Mouse (Mus musculus) limb, embryonic 11.5 days (tissue): Measurements from ENCODE around the gene Sox15. TPM values are rescaled to one million over a fixed set of nuclear protein-coding genes. Genes with fewer than 3 reads are reported as not detected.

Experiments used
- ATAC-seq: fragments of 200-750 bp; cut with Nextera tagmentation; 2 replicates; pipeline ENCODE4 v1.8.0; 2017; ENCODE audit warnings: low read depth; ENCODE audit not compliant: insufficient number of reproducible peaks, low FRiP score, low TSS enrichment
- DNase-seq: peaks from one replicate; pipeline ENCODE4 v3.0.0-alpha.2; 2015; ENCODE audit warnings: low spot score
- H3K27ac ChIP-seq: fragments of 300-500 bp; sonication (generic); replicated peaks from 2 replicates; pipeline ENCODE4 v1.5.1; 2014; ENCODE audit warnings: low read depth, mild to moderate bottlenecking, low read length
- H3K27me3 ChIP-seq: fragments of 300-500 bp; sonication (generic); 2 replicates; pipeline ENCODE4 v1.6.1; 2014; ENCODE audit warnings: mild to moderate bottlenecking, low read length, mixed read lengths; ENCODE audit not compliant: control insufficient read depth, insufficient read depth
- H3K36me3 ChIP-seq: fragments of 300-500 bp; sonication (generic); 2 replicates; pipeline ENCODE4 v1.6.1; 2014; ENCODE audit warnings: mild to moderate bottlenecking, low read length, moderate library complexity, mixed read lengths; ENCODE audit not compliant: control insufficient read depth, insufficient read depth
- H3K4me1 ChIP-seq: fragments of 300-500 bp; sonication (generic); 2 replicates; pipeline ENCODE4 v1.6.1; 2014; ENCODE audit warnings: low read length, mixed read lengths; ENCODE audit not compliant: control insufficient read depth, insufficient read depth
- H3K4me2 ChIP-seq: fragments of 300-500 bp; sonication (generic); 2 replicates; pipeline ENCODE4 v1.6.1; 2014; ENCODE audit warnings: low read depth, mild to moderate bottlenecking, moderate library complexity; ENCODE audit not compliant: severe bottlenecking
- H3K4me3 ChIP-seq: fragments of 300-500 bp; sonication (generic); 2 replicates; pipeline ENCODE4 v1.5.1; 2014; ENCODE audit warnings: low read depth, low read length
- H3K9ac ChIP-seq: fragments of 300-500 bp; sonication (generic); 2 replicates; pipeline ENCODE4 v1.6.1; 2014; ENCODE audit warnings: mild to moderate bottlenecking, low read length
- H3K9me3 ChIP-seq: fragments of 300-500 bp; sonication (generic); 2 replicates; pipeline ENCODE4 v1.6.1; 2016; ENCODE audit warnings: low read length; ENCODE audit not compliant: control insufficient read depth
- WGBS: fragments of 180-500 bp; shearing (Covaris S2); extraction: QIAGEN DNeasy Blood & Tissue Kit; methylation state at CpG from one replicate; pipeline ENCODE4 v1.1.7; 2014; 5-methylcytosine and 5-hydroxymethylcytosine counted together
- polyA plus RNA-seq: library from polyadenylated mRNA; unstranded; fragments of >200 nt; fragmentation: Nextera tagmentation; extraction: Ambion mirVana; gene quantifications from 2 replicates; pipeline ENCODE4 v1.2.1, GENCODE M21; 2014

The Sox15 gene
- polyA plus RNA-seq, 1 experiment from 2014 or later: 0.17 TPM

DNA sequence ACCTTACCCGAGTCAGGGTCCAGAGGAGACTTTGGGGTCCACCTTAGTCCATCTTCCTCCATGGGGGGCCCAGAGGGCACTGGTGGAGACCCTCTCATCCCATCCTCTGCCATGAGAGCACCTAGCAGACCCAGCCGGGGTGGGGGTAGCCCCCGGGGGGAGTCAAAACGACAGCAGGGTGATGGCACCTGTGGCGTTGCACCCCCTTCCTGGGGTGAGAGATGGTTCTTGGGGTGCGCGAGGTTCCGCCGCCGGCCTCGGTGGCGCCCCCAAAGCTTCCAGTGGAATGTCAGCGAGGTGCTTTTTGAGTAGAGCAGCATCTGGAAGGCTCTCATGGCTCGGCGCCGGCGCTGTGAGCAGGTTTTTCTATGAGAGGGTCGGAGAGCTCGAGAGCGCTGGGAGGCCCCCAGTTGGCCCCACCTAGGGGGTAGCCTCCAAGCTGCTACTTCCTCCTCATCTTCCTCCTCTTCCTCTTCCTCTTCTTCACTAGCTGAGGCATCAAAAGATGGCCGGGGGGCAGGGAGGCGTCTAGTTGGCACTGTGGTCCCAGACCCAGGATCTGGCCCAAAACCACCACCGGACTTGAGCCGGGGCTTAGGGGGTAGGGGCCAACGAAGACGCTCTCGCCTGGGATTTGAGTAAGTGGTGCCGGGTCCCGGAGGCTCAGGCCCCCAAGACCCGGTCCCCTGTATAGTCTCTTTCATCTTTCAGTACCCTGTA is 25.2 kb downstream of the Sox15 start:
- Histone ChIP-seq H3K4me2 (peak overlapping the region; percentile 92), H3K4me1 (peaks cover 8% of the 10 kb centered on the region; the same call in 1 of the 2 replicates), H3K9me3 (no peaks in the 10 kb centered on the region), H3K36me3 (peaks cover 11% of the 10 kb centered on the region; the same call in 1 of the 2 replicates), H3K9ac (no peak overlapping the region), H3K27me3 (no peaks in the 10 kb centered on the region), H3K27ac (no peak overlapping the region), H3K4me3 (peak overlapping the region; percentile 66)
- WGBS: 92% methylated on average over 30 of the region's 30 CpGs
- ATAC-seq (no peak), DNase-seq (no peak)

DNA sequence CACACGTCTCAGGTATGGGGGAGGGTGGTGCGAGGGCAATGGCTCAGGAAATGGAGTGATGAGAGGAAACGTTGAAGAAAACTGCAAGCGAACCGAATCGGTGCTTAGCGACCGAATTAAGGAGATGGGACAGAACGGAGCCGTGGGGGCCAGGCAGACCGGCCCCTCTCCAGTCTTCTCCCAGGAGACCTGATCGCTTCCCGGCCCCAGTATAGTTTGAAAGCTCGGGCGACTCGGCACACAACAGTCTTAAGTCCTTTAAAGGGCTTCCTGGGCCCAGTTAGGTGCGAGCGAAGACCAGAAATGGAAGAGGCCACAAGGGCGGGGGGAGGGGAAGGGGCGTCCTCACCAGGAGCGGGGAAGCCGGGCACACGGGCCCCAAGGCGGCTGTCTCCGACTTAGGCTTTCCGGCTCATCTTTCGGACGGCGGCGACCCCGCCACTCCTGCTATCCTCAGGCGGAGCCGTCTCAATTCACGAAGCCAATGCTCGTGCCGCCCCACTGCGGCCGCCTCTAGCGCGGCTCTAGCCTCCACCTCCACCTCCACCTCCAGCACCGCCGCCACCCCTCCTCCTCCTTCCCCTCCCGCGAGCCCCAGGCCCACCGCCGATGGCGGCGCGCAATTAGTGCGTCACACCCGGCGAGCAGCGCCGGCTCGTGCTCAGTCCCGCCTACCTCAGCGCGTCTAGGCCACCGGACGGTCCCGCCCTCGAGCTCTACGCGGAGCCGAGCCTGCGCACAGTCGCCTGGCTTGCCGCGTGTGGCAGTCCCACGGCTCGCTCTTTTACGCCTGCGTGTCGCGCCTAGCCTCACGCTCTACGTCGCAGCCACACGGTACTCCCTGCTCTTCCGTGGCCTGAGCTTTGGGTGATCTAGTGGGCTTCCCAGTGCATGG is 26.4 kb downstream of the Sox15 start, which contains the start of gene Senp3:
Gene Senp3 (minus strand): TSS at position 771 of the 895 bp plus-strand sequence.
- peak; percentile 90 for ATAC-seq
- H3K4me3 ChIP-seq: peak within 1 kb of the TSS; percentile 66
- under 1% methylated on average over 77 of the region's 80 CpGs for WGBS
- DNase-seq: peak; percentile 99
- H3K36me3 ChIP-seq: peaks cover 9% of the 10 kb centered on the region; the same call in 1 of the 2 replicates
- H3K27me3 ChIP-seq: no peaks in the 10 kb centered on the region
- peak within 1 kb of the TSS; percentile 80 for H3K9ac ChIP-seq
- no peaks in the 10 kb centered on the region for H3K9me3 ChIP-seq
- peaks cover 8% of the 10 kb centered on the region; the same call in 1 of the 2 replicates for H3K4me1 ChIP-seq
- peak within 1 kb of the TSS; percentile 92 for H3K4me2 ChIP-seq
- H3K27ac ChIP-seq: peak within 1 kb of the TSS; percentile 92

DNA sequence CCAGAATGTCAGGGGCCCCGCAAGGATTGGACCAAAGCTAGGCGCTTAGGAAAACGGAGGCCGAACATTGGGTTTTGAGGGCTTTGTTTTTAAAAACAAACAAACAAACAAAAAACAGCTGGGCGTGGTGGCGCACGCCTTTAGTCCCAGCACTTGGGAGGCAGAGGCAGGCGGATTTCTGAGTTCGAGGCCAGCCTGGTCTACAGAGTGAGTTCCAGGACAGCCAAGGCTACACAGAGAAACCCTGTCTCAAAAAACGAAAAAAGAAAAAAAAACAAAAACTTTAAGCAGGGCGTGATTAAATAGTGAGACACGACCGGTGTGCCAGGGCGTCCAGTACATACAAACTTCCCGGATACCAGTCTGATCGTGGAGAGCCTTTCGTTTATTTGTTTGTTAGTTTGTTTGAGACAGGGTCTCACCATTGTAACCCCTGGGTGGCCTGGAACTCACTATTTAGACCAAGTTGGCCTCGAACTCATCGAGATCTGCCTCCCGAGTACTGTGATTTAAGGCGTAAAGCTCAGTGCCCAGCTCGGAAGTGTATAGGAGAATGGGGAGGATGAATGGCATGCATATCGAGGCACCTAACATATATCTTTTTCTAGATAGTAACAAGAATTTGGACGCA is 27.2 kb downstream of the Sox15 start:
- 27% methylated on average over 24 of the region's 24 CpGs for WGBS
- ATAC-seq (peak; percentile 5; the same call in 1 of the 2 replicates), DNase-seq (no peak)
- H3K27ac ChIP-seq: peak overlapping the region; percentile 92
- peaks cover 7% of the 10 kb centered on the region; the same call in 1 of the 2 replicates for H3K36me3 ChIP-seq
- peak overlapping the region; percentile 92 for H3K4me2 ChIP-seq
- no peaks in the 10 kb centered on the region for H3K9me3 ChIP-seq
- H3K4me1 ChIP-seq: peaks cover 8% of the 10 kb centered on the region; the same call in 1 of the 2 replicates
- peak overlapping the region; percentile 80 for H3K9ac ChIP-seq
- no peaks in the 10 kb centered on the region for H3K27me3 ChIP-seq
- H3K4me3 ChIP-seq: peak overlapping the region; percentile 66

DNA sequence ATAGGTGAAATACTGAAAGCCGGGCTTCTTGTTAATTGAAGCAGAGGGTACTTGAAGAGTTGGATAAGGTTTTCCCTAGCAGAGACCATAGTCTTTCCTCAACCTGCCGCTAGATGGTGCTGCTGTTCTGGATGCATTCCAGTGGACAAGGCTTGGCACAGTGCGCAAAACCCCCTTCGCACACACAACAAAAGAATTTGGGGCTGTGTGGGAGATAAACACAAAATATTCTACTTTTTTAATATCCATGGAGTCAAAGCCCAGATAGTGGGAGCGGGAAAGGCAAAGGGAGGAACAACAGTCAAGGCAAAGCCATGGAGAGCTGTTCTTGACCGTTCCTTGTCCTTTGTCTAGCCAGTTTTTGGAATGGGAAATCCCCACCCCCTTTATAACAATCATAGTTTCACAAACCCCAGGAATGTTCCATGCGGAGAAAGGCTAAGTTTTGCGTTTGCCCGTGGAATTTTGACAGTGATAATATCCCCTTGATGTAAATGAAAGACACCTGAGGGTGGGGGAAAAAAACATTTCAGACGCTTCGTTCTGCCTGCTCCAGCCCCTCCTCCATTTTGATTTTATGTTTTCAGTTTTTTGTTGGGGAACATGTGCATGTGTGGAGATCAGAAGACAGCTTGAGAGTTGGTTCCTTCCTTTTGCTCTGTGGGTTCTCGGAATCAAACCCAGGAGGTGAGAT is 27.9 kb downstream of the Sox15 start:
- H3K4me1 ChIP-seq: peaks cover 8% of the 10 kb centered on the region; the same call in 1 of the 2 replicates
- peak; percentile 18; the same call in 1 of the 2 replicates for ATAC-seq
- WGBS: 28% methylated on average over 12 of the region's 12 CpGs

DNA sequence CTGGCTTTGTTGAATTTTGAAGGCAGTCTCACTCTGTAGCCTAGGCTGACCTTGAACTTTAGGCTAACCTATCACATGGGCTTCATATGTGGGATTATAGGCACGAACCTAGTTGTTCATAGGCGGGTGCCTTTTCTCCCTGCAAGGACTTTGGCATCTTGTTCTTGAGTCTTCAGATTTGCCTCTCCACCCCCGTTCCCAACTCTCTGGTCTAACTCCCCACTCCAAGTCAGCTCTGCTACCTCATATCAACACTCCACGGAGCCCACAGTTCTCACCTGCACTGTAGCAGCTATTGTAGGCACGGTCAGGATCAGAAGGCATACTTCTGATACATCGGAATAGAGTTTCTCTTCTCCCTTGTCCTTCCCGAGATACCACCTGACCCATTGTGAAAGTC is 28.5 kb downstream of the Sox15 start:
- peaks cover 4% of the 10 kb centered on the region; the same call in 1 of the 2 replicates for H3K36me3 ChIP-seq
- ATAC-seq (no peak), DNase-seq (no peak)
- no peak overlapping the region for H3K9ac ChIP-seq
- H3K9me3 ChIP-seq: no peaks in the 10 kb centered on the region
- H3K27me3 ChIP-seq: no peaks in the 10 kb centered on the region
- H3K4me1 ChIP-seq: peaks cover 8% of the 10 kb centered on the region; the same call in 1 of the 2 replicates
- H3K4me3 ChIP-seq: no peak overlapping the region
- no peak overlapping the region for H3K27ac ChIP-seq
- no peak overlapping the region for H3K4me2 ChIP-seq
- WGBS: 82% methylated on average over 7 of the region's 7 CpGs

More for the DNA sequence above, 27.9 kb downstream of the Sox15 start:
- no peak overlapping the region for H3K4me3 ChIP-seq
- peaks cover 7% of the 10 kb centered on the region; the same call in 1 of the 2 replicates for H3K36me3 ChIP-seq
- peak overlapping the region; percentile 53 for H3K9ac ChIP-seq
- H3K27me3 ChIP-seq: no peaks in the 10 kb centered on the region
- DNase-seq: peak; percentile 97
- no peak overlapping the region for H3K27ac ChIP-seq
- H3K4me2 ChIP-seq: peak overlapping the region; percentile 92; the same call in 1 of the 2 replicates
- no peaks in the 10 kb centered on the region for H3K9me3 ChIP-seq

DNA sequence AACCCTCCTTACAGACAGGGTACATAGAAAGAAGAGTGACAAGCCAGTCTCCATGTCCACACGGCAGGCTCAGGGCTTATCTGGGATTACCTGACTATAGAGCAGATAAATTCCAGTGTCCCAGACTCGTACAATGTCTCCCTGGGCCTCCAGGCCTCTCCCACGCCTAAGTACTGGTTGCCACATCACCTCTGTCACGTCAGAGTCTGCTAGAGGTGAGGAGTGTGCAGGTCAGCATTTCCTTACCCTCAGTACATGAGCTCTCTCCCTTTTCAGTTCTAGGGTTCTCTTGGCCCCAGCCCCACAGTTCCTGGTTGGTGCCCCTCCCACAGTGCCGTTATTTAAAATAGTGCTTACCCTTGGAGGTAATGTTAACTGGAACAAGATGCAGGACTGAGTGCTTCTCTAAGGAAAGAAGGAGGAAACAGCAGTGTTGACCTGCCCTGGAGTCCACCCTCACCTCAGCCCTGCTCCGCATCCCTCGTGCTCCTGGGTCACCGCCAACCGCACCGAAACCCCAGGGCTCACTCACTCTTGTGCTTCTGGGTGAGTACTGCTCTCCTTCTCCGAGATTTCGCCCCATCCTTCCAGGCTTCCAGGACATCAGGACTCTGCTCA is 29.1 kb downstream of the Sox15 start:
- Histone ChIP-seq H3K4me3 (no peak overlapping the region), H3K4me1 (peaks cover 8% of the 10 kb centered on the region; the same call in 1 of the 2 replicates), H3K4me2 (no peak overlapping the region), H3K27ac (no peak overlapping the region), H3K9ac (no peak overlapping the region), H3K27me3 (no peaks in the 10 kb centered on the region), H3K9me3 (no peaks in the 10 kb centered on the region), H3K36me3 (no peaks in the 10 kb centered on the region)
- DNase-seq: no peak
- WGBS: 82% methylated on average over 12 of the region's 12 CpGs
- ATAC-seq: no peak

DNA sequence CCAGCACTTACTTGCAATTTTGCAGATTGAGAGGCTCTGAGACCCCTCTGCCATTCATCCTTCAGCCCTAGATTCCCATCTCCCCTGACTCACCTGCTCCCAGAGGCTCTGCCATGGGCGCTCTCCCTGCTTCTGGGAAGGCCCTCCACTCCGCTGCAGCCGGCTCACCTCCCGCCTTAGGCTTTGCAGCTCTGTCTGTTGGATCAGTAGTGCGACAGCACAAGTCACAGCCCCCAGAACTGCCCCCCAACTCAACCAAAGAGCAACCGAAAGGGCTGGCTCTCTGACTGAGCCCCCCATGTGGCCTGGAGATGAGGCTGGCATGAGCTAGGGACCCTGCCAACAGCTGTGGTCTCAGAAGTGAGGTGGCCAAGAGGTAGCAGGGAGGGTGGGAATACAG is 29.8 kb downstream of the Sox15 start:
- 81% methylated on average over 6 of the region's 6 CpGs for WGBS
- ATAC-seq (no peak), DNase-seq (no peak)
- peaks cover 8% of the 10 kb centered on the region; the same call in 1 of the 2 replicates for H3K4me1 ChIP-seq
- no peaks in the 10 kb centered on the region for H3K9me3 ChIP-seq
- no peak overlapping the region for H3K27ac ChIP-seq
- H3K4me3 ChIP-seq: no peak overlapping the region
- no peak overlapping the region for H3K9ac ChIP-seq
- H3K4me2 ChIP-seq: no peak overlapping the region
- H3K36me3 ChIP-seq: no peaks in the 10 kb centered on the region
- no peaks in the 10 kb centered on the region for H3K27me3 ChIP-seq
